15 mouse cellular contexts compared by ENCODE assay signal in genomic region chr5:53941322-53942024, GRCm38 (mm10). TPM values are rescaled to one million over a fixed set of nuclear protein-coding genes. Genes with fewer than 3 reads are reported as not detected.
DNase-seq lines count a peak whose midpoint lies in the region; ATAC-seq lines count a peak whose summit lies in the region.
"Had no signal": no experiment of that assay in that cellular context is flagged by ENCODE, and none has a peak within 500 bp of the region (broad histone marks: within the 10 kb centered on the region; RNA-seq: fewer than 3 reads in every experiment).

No protein-coding gene starts in this region.

- no peaks in the 10 kb centered on the region for H3K27me3 ChIP-seq in heart, embryonic 10.5 days (ENCODE audit: insufficient read depth, poor library complexity, severe bottlenecking)
- H3K27me3 ChIP-seq: forebrain, embryonic 12.5 days had no signal

- peaks cover 7% of the 10 kb centered on the region; the same call in 1 of the 2 replicates for H3K4me1 ChIP-seq in heart, embryonic 10.5 days
- H3K4me1 ChIP-seq: forebrain, embryonic 12.5 days had no signal

- H3K36me3 ChIP-seq in heart, embryonic 10.5 days = no peaks in the 10 kb centered on the region
- H3K36me3 ChIP-seq: forebrain, embryonic 12.5 days; midbrain, embryonic 10.5 days had no signal

- peak; percentile 50; the same call in 1 of the 2 replicates for ATAC-seq in frontal cortex, adult (ENCODE audit: low TSS enrichment)
- ATAC-seq in granulocyte monocyte progenitor cell, adult 5-6 weeks (replicated peaks; ENCODE audit: poor library complexity, severe bottlenecking) = no peak
- ATAC-seq: liver, postnatal 0 days had no signal

- no peak overlapping the region for H3K4me3 ChIP-seq in heart, embryonic 10.5 days
- H3K4me3 ChIP-seq: forebrain, embryonic 12.5 days; midbrain, embryonic 10.5 days had no signal

- no peaks in the 10 kb centered on the region for H3K9me3 ChIP-seq in heart, embryonic 10.5 days
- H3K9me3 ChIP-seq: forebrain, embryonic 12.5 days; midbrain, embryonic 10.5 days had no signal

- no peak overlapping the region for H3K27ac ChIP-seq in heart, embryonic 10.5 days
- H3K27ac ChIP-seq: forebrain, embryonic 12.5 days; midbrain, embryonic 10.5 days had no signal

- DNase-seq in frontal cortex, postnatal 10 days (ENCODE audit: low spot score in 2 of 2) = no peak
- DNase-seq in layer of hippocampus, adult 11-12 months (ENCODE audit: low spot score) = peak; percentile 39
- no peak for DNase-seq in layer of hippocampus, postnatal 25 days (ENCODE audit: extremely low spot score in 1 of 2, low spot score in 1 of 2)
- peak; percentile 36 for DNase-seq in layer of hippocampus, adult 9-10 months (ENCODE audit: low spot score)
- peak; percentile 28 for DNase-seq in retina, embryonic 14.5 days (ENCODE audit: low spot score)
- no peak for DNase-seq in heart, embryonic 10.5 days (ENCODE audit: low spot score)
- DNase-seq: B cell, adult 2 months; cerebellum, adult 11-12 months; kidney, adult 2 months; liver, postnatal 0 days; right cerebral cortex, postnatal 25 days had no signal

- WGBS in heart, embryonic 10.5 days = 54% methylated on average over 11 of the region's 11 CpGs

RNA-seq across cellular contexts. Expression of gene Stim2, which starts 56.8 kb away (rescaled TPM):
- total RNA-seq in layer of hippocampus, postnatal 25 days (2021) = 100 to 1,000 TPM; 145 to 152 TPM
- polyA plus RNA-seq in heart, embryonic 10.5 days (2016; fragmentation: Nextera tagmentation; extraction: Ambion mirVana) = 12.5 and 15.2 TPM in 2 replicates
- 13.4 and 17.7 TPM in 2 replicates for total RNA-seq in granulocyte monocyte progenitor cell, adult 5-6 weeks (2014; fragmentation: Nextera tagmentation)
- total RNA-seq in granulocyte monocyte progenitor cell, adult 5-6 weeks (2017) = 18.0 and 27.9 TPM in 2 replicates

Comparison
In these comparisons a context has a peak if more than half of its experiments do, and no peak if none do; other contexts are left out.
1. DNase-seq: peak in layer of hippocampus, adult 11-12 months (single experiment), layer of hippocampus, adult 9-10 months (single experiment) and retina, embryonic 14.5 days (single experiment); none in frontal cortex, postnatal 10 days (0 of 2), layer of hippocampus, postnatal 25 days (0 of 2) and heart, embryonic 10.5 days (single experiment).
2. RNA of gene Stim2, which starts 56.8 kb away (total RNA-seq): 145 to 152 TPM in layer of hippocampus, postnatal 25 days; 13.4 to 27.9 TPM in granulocyte monocyte progenitor cell, adult 5-6 weeks; every median in the first group is over 4 times any median in the second.